Mouse (Mus musculus) testis, adult 10 weeks (tissue): ENCODE data around the gene Atg4c. TPM values are rescaled to one million over a fixed set of nuclear protein-coding genes. Genes with fewer than 3 reads are reported as not detected.

Experiments used
- polyA plus RNA-seq: library from polyadenylated mRNA; stranded (reverse); fragments of 350-450 nt; fragmentation: Illumina TruSeq; extraction: RNeasy Lipid Tissue Mini Kit (QIAGEN cat#74804); gene quantifications from one replicate; pipeline ENCODE4 v1.2.3, GENCODE M21; 2014; ENCODE audit warnings: low read depth, low replicate concordance

Gene Atg4c
- 37.8 TPM for polyA plus RNA-seq

DNA sequence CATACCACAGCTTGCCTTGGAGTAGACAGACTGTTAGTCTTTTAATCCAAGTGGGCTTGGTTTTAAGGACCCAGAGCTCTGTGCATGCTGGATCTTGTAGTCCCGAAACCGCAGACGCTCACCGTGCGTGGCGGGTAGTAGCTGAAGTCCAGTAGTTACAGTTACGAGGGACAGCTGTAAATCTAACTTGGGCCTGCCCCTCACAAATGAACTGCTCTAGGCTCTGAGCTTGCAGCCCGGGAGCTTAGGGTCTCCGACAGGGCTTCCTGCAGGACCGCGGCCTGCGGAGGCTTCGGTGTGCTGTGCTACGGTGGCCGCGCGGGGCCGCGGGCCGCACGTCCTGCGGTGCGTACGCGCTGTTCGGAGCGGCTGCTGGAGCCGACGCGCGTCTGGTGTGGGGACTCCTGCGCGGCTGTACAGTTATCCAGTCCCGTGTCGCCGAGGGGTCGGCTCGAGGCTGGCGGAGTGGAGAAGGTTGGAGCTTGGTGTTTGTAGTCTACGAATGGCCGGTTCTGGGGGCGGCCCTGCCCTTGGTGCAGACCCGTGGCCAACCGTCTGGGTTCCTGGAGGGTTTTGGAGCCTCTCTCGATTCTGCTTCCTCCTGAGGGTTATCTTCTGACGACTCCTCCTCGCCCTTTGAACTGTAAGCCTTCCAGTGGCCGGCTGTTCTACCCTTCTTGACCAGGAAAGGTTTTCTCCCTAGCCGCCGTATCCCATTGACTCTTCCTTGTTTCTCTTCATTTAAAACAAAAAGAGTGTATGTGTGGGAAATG, at the start of gene Atg4c:
Gene Atg4c, plus strand, starts transcription at position 125 of the 773 bp plus-strand sequence.

Other genes starting within 250 kb of the Atg4c start
- gene Angptl3, start 163.0 kb upstream of the Atg4c start, polyA plus RNA-seq: 0.64 TPM
- 121 TPM for gene Dock7, start 73.0 kb upstream of the Atg4c start, polyA plus RNA-seq
- gene Gm12689, start 102.0 kb downstream of the Atg4c start, polyA plus RNA-seq: 0.41 TPM